Mouse (Mus musculus): ENCODE measurements around the gene Atrip. TPM values are rescaled to one million over a fixed set of nuclear protein-coding genes. Genes with fewer than 3 reads are reported as not detected.

Atrip gene
- total RNA-seq, 2 experiments from 2014 or later: 9.5 to 9.7 TPM

DNA sequence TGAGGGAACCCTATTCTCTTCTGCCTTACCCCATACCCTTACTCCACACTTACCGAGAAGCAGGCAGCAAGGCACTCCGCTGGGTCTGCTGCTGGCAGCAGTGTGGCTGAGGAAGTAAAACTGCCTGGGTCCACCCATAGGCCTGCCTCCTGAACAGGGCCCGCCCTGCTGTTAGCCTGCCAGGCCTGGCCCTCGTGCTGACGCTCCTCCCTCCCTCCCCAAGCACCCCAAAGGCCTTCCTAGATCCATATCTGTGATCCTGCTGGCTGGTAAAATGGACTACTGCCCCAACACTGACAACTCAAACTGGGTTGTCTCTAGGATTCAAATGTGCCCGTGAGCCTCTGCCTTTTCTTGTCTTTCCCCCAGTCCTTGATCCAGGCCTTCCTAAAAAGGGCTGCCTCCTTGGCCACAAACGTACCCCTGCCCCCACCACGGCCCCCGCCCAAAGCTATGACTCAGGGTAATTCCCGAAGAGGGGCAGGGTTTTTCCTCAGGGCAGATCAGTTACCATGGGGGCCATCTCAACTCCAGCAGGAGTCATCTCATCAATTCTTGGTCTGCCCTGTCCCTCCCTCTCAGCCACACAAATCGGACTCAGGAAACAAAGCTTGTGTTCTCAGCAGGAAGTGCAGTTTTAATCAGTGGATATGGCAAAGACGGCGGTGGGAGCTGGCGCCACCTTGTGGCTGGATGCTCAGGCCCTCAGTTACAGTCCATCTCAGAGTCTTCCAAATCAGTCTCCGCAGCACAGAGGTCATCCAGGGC lies 14.6 kb downstream of the Atrip start, which contains the start of gene Trex1:
Gene Trex1, minus strand, starts transcription at position 599 of the 768 bp plus-strand sequence.
- peak; percentile 74 for ATAC-seq (ENCODE audit: poor library complexity, severe bottlenecking)

DNA sequence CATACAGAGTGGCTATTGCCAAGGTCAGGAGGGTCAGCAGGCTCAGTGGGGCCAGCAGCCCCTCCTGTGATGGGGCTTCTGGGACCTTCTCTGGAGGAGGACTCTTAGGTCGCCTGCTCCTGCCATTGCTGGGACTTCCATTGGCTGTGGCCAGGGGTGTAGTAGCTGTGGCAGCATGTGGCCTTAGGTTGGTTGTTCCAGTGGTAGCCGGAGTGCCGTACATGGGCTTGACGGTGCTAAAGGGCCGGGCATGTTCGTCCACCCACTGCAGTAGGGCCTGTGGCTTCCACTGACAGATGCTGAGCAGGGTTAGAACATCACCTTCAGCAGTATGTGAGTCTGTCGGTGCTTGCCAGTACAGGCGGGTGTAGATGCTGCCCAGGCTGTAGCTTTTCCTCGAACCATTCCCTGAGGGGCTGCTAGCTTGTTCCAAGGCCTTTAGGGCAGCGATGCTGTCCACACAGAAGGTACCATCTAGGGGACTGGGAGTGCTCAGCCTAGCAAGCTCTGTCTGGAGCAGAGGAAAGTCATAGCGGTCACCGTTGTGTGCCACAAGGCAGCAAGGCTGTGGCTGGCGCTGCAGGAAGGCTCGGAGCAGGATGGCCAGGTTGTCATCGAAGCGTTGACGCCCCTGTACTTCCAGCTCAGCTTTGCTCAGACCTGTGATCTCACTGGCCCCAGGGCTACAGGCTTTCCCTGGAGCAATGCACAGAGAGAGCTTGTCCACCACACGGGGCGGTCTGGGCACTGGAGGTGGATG lies 15.7 kb downstream of the Atrip start:
- ATAC-seq (ENCODE audit: poor library complexity, severe bottlenecking): no peak

DNA sequence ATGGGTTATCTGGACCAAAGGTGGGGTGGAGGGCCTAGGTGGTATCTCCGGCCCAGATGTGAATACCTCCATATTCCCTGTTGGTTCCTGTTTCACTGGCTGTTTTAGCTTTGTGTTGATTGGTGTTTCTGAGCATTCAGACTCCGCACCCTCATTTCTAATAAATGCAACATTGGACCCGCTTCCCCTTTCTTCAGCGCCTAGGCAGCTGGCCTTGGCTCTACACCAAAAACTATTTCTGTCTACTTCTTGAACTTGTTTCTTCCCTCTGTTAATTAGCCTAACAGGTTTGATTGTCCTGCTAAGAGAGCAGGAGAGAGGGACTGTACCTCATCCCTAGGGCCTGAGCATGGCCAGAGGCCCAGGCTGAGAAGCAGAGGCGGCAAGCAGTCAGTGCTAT lies 16.4 kb downstream of the Atrip start:
- ATAC-seq (ENCODE audit: poor library complexity, severe bottlenecking): peak; percentile 29

DNA sequence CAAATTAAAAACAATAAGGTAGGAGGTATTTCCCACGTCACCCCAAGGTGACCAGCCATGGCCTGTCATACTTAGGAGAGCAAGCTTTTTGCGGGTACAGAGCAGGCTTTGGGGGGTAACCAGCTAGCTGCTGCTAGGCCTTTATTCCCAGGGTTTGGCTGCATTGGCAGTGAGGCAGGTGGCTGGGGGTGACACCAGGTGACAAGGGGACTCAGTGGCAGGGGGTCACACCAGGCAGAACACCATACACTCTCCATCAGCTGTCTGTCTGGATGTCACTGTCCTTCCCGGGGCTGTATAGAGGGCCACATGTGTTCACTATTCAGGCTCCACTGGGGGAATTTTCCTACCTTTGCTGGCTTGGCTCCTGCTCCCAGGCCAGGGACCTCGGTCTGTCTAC lies 17.0 kb downstream of the Atrip start:
- no peak for ATAC-seq (ENCODE audit: poor library complexity, severe bottlenecking)

DNA sequence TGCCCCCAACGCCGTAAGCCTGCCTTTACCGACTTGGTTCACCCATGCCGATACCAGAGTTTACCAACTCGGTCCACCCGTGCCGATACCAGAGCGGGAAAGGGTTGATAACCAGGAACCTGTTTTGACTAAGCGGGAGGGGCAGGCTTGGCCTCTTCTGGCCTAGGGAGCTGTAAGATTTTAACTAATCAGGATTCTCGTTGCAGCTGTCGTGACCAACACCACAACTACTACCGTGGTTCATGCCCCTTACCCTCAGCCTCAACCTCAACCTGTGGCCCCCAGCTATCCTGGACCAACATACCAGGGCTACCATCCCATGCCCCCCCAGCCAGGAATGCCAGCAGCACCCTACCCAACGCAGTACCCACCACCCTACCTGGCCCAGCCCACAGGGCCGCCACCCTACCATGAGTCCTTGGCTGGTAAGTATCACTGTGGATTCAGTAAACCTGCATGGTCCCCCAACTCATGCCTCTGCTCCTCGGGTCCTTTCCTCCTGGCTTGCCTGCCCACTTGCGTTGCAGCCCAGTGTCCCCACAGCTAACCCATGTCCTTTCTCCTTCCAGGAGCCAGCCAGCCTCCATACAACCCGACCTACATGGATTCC lies 17.7 kb downstream of the Atrip start:
- no peak for ATAC-seq (ENCODE audit: poor library complexity, severe bottlenecking)

DNA sequence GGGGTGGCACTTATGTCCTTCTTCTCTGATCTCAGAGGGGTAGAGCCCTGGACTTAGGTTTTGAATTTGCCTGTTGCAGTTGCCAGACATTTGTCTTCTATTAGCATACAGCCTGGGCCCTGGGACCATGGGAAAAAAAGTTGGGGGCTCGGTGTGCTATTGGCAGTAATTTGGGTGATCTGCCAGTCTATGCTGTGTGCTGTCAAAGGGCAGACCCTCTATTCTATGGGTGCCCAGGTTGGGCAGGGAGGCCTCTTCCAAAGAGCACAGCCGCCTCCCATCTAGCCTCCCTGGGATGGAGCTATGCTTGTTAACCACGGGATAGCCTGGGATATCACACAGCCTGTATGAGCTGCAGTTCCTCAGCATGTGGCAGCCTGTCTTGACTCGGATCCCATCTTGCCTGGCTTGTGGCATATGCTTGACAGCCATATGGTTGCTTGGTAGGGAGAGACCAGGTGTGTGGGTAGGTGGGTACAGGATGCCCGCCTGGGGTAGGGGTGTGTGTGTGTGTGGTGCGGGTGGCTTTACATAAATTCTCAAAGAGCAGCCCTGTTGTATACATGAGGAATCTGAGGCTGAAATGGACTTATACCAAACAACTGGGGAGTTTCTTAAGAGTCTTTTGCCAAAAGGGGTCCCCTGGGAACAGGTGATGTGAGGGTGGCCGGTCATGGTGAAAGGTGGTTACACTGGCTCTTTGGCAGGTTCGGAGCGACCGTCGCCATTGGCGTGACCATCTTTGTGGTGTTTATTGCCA lies 18.5 kb downstream of the Atrip start:
- ATAC-seq (ENCODE audit: poor library complexity, severe bottlenecking): no peak

DNA sequence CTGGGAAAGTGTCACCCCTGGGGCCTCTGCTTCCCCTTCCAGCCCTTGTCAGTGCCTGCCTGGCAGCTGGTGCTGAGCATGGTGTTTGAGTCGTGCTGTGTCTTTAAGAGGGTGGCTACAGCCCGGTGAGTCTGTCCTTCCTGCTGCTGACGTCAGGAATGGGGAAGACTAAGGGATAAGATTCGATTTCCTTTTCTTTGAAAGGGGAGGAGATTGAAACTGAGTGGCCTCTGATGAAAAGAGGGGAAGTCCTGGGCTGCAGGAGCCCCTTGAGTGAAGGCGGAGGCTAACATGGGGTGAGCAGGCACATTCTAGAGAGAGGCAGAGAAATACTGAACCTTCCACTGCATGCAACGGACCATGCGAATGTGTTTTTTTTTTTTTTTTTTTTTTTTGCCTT lies 19.2 kb downstream of the Atrip start:
- peak; percentile 47 for ATAC-seq (ENCODE audit: poor library complexity, severe bottlenecking)

DNA sequence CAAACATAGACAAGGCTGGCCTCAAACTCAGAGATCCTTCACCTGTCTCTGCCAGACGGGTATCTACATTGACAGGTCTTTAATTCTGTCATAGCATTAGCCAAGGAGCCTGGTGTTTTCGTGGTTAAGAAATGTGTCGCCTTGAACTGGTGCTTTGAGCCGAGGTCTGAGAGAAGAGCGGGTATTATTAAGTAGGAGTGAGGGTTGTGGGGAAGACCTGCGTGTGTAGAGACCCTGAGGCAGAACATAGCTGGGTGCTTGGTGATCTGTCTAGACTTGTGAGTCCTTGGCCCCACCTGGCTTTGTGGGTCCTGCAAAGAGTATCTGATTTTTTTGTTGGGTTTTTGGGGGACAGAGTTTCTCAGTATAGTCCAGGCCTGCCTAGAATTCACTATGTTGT lies 20.1 kb downstream of the Atrip start:
- no peak for ATAC-seq (ENCODE audit: poor library complexity, severe bottlenecking)

DNA sequence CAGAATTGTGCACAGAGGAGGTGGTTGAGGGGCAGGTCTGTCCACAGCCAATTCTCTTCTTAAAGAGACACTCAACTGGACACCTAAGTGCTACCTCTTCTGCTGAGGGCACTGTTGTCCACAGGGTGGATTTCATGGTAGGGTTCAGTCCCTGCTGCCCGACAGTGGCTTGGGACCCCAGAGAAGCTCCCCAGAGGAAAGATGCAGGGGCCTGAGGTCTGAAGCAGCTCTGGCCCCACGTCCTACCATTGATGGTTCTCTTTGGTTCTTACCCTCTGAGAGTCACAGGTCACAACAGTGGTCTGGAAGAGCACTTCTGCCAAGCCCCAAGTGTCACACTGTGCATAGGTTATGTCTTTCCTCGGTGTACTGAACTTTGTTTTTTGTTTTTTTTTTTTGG lies 20.6 kb downstream of the Atrip start:
- ATAC-seq (ENCODE audit: poor library complexity, severe bottlenecking): no peak

DNA sequence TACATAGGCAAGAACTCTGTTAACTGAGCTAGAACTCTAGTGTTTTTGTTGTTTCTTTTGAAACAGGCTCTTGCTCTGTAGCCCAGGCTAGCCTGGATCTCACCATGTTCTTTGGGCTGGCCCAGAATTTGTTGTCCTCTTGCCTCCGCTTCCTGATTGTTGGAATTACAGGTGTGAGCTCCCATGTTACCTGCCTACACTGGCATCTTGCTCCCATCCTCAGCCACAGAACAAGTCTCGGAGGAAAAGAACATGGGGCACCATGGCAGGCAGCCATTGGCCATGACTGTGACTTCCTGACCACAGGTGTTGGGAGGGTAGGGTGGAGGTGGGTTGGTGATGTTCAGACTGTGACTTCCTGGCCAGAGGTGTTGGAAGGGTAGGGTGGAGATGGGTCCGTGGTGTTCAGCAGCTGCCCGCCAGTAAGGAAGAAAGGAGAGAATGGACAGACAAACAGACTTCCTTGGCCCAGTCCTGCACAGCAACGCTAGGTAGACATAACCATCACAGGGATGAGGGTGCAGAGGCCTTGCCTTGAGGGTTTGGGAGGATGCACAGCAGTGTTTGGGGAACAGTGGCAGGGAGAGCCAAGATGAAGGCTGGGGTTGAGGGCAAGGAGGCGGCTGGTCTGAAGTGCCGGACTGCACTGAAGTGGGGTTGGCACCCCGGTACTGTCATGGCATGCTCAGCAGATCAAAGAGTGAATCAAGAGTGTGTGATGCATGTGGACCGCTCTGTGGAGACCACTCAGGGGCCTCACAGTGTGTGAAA lies 21.2 kb downstream of the Atrip start:
- no peak for ATAC-seq (ENCODE audit: poor library complexity, severe bottlenecking)

DNA sequence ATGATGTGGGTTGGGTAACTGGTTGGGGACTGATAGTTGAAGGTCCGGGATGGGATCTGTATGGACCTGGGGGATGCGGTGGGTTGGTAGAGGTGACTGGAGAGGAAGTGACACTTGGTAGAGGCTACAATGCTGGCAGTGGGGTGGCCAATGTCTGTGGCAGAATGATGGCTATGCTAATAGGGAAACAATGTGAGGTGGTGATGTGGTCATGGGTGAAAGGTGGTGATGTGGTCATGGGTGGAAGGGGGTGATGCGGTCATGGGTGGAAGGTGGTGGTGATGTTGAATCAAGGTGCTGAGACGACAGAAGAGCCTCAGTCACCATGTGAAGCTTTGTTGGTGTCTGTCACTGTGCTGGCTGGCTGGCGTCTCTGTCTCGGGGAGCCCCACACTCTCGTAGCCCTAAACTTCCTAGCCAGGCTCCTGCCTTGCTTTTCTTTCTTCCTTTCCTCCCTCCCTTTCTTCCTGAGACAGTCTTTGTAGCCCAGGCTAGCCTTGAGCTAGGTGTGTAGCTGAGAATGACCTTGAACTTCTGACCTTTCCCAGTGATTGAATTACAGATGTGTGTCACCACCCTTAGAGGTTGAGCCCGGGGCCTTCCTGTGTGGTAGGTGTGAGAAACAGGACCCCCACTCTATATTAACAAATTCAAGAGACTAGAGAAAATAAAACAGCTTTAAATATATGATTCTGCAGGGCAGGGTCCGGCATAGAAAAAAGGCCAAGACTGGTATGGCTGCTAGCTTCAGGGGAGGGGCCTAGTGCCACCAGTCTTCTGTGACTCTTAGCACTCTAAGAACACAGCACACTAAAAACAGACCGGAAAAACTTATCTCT lies 22.1 kb downstream of the Atrip start:
- peak; percentile 32 for ATAC-seq (ENCODE audit: poor library complexity, severe bottlenecking)

DNA sequence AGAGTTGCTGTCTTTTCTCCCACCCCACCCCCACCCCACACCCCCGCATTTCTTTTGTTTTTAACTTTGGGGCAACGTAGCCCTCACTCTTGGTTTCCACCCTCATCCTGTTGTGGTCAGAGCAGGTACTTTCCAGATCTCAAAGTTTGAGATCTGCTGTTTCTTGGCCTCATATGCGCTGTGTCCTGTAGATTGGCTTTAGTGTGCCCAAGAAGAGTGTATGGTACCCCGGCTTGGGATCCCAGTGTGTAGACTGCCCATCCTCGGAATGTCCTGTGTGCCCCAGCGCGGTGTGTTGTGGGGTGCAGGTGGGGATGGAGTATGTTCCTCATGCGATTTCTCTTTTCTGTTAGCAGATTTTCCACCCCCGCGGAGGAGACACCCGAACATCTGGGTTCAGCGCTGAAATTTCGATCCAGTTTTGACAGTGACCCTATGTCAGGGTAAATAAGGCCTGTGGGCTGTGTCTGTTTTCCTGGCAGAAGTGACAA lies 22.9 kb downstream of the Atrip start:
- ATAC-seq (ENCODE audit: poor library complexity, severe bottlenecking): no peak

DNA sequence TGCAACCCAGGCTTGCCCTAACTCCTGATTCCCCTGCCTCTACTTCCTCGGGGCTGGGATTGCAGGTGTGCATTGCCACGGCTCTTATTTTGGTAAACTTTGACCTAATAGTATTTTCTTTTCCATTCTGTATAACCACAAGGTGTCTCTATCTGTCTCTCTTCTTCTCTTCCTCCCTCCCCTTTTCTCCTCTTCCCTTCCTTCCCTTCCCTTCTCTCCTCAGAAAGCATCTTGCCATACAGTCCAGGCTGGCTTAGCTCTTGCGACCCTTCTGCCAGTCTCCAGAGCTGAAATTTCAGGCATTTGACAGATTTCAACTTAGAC lies 23.3 kb downstream of the Atrip start:
- ATAC-seq (ENCODE audit: poor library complexity, severe bottlenecking): no peak

DNA sequence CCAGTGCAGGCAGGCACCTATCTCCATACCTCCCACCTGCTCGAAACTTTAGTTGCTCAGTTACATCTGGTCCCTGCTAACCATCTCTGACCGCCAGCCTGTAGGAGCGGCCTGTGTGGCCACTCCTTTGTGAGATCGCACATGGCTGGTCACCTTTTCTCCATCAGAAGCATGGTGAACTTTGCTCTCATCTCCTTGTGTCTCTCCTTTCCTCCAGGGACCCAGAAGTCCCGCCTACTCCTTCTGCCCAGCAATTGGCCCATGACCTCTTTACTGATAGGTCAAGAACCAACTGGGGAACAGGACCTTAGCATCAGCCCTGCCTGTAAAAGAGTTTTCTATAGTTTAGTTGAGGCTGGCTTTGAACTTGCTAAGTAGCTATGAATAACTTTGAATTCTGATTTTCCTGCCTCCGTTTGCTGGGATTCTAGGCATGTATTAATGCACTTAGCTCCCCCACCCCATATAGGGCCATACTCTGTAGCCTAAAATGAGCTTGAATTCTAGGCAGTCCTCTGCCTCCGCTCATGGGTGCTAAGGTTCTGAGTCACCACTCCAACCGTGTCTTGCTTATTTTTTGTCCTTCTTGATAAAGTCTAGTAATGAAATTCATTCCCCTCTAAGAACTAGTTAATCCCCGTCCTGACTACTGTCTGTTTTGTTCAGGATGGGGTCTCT lies 23.8 kb downstream of the Atrip start:
- no peak for ATAC-seq (ENCODE audit: poor library complexity, severe bottlenecking)

DNA sequence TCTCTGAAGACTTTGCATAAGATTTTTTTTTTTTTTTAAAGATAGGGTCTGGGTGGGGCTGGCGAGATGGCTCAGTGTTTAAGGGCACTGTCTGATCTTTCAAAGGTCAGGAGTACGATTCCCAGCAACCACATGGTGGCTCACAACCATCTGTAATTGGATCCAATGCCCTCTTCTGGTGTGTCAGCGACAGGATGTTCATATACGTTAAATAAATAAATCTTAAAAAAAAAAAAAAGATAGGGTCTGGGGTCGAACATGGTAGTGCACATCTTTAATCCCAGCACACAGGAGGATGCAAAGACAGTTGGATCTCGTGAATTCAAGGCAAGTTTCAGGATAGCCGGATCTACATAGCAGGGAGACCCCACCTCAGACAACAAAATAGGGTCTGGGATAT lies 24.6 kb downstream of the Atrip start:
- no peak for ATAC-seq (ENCODE audit: poor library complexity, severe bottlenecking)

DNA sequence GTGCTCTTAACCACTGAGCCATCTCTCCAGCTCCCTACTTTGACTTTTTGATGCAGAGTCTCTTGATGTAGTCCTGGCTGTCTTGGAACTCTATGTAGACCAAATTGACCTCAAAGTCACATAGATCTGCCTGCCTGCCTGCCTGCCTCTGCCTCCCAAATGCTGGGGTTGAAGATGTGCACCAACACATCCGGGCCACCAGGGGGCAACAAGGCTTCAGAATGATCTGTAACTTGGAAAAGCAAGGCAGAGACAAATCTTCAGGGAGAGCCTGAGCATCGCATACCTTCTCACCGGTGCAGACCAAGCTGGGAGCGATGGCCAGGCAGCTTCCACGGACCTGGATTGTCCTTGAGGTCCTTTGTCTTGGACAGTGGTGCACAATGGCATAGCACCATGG lies 27.6 kb downstream of the Atrip start:
- peak; percentile 97 for ATAC-seq (ENCODE audit: poor library complexity, severe bottlenecking)

DNA sequence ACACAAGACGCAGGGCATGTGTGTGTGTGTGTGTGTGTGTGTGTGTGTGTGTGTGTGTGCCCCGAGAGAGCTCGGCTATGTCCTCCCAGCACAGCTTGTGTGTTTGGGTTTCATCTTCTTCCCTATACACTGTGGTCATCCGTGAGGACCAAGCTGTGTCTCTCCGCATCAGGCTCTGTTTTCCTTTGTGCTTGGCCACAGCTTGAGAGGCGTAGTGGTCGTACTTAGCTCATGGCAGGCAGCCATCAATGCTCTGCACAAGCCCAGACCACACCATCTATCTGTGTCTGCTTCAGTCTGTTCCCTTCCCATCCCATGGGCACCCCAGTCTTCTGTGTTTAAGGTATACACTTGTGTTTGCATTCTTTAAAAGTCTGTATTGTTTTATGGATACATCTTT lies 32.6 kb downstream of the Atrip start:
- ATAC-seq (ENCODE audit: poor library complexity, severe bottlenecking): no peak

DNA sequence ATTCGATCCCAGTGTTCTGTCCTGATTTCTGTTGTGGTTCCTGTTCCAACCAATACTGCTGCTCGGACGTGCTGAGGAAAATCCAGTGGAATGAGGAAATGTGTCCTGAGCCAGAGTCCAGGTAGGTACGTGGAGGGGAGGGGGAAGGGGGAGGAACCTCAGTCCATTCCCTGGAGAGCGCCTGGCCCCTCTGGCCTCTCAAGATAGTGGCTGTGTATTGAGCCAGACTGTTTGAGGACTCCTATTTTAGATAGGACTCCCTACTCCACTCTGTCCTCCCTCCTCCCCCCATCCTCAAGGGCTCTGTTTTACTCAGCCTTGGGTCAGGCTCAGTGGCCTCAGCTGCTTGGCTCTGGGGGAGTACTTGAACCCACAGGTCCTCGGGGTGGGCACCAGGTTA lies 33.0 kb downstream of the Atrip start:
- ATAC-seq (ENCODE audit: poor library complexity, severe bottlenecking): no peak

DNA sequence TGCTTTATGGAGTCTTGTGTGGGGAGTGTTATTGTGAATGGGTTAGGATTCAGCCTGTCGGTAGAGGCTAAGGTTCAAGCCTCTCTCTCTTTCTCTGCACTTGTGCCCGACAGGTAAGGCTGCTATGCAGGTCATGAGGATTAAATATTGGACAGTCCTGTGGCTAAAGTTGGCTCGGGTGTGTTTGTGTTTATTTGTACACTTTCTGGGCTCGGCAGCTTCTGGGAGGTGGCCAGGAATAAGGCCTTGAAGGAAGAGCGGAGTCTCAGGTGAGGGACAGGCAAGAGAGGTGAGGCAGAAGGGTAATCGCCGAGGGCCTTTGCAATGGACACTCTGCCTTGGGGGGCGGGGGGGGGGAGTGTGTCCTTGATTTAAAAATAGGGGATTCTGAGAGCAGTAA lies 33.7 kb downstream of the Atrip start:
- ATAC-seq (ENCODE audit: poor library complexity, severe bottlenecking): no peak
